Mouse (Mus musculus) lung, postnatal 0 days (tissue): ENCODE measurements at regions not wholly inside any gene's neighbourhood (a gene's known extent, or its start where the extent isn't known, plus 50 kb on each side); places are given as distances from the start of the nearest gene placed in this dataset.

Experiments
- CTCF ChIP-seq: IDR thresholded peaks from 2 replicates; pipeline ENCODE4 v1.5.1; 2016; ENCODE audit warnings: antibody characterized with exemption, mild to moderate bottlenecking
- EP300 ChIP-seq: IDR thresholded peaks from 2 replicates; pipeline ENCODE4 v1.6.1; 2016; ENCODE audit warnings: antibody characterized with exemption, mild to moderate bottlenecking, control low read depth

DNA sequence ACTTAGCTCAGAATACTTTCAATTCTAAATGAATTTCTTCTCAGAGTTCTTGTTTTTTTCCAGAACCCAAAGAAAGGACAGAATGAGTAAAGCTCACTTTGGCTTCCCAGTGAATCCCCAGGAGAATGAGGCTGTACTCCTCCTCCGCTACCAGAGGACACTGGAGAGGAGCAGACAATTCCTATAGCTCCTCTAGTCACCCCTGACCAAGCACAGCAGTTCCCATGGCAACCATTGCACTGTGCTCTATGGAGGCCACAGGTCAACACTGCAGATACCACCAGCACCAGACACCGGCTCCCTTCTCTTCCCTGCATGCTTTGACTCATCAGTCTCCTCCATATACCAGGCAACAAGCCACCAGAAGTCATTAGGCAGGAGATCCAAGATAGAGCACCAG is 447.6 kb upstream of the Arid1b start:
- TF ChIP-seq CTCF = no peak
- no peak for TF ChIP-seq EP300
